Mouse (Mus musculus) heart, adult 8-10 months (tissue): ENCODE data around the gene Trappc2l. TPM values are rescaled to one million over a fixed set of nuclear protein-coding genes. Genes with fewer than 3 reads are reported as not detected.

Experiments
- DNase-seq: peaks from one replicate; pipeline ENCODE4 v3.0.0; 2022; ENCODE audit warnings: low spot score
- total RNA-seq, 4 experiments: library from RNA; stranded (reverse); gene quantifications; 2 replicates each; pipeline ENCODE4 v1.2.4; 2022

Trappc2l gene
- total RNA-seq, 4 experiments from 2014 or later, result 62.8 to 66.2 (median 63.3) TPM

DNA sequence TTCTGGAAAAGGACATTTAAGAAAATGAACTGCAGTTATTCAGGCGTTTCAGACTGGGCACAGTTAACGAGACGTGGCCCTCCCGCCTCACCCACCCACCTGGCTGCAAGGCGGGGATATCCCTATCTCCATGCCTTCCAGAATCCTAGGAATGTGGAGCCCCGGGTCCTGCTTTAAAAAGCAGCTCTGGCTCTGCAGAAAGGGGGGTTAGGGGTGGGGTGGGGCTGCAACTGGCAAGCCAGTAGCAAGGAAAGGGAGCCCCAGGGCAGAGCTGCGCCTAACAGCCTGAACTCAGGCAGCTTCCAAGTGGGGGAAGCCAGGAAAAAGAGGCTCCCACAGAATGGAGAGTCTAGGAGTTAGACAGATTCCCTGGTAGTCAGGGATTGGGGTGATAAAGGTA is 32.2 kb upstream of the Trappc2l start:
- no peak for DNase-seq

DNA sequence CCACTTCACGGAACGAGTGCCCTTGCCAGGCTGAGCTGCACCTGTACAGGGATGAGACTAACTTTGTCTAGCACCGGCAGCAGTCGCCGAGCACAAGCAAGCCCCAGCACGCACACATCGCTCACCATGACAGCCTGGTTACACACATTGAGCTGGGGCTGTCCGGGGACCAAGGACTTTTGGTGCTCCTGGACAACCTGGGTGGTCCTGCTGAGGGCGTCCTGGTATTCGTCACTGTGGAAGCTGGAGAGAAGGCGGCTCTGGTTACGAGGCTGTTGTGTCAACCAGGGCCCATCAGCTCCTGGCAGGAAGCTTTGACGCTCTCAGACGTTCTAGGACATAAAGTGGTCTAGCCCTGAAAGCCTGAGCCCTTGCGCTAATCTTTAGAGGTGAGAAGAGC is 30.5 kb upstream of the Trappc2l start:
- DNase-seq, result no peak

DNA sequence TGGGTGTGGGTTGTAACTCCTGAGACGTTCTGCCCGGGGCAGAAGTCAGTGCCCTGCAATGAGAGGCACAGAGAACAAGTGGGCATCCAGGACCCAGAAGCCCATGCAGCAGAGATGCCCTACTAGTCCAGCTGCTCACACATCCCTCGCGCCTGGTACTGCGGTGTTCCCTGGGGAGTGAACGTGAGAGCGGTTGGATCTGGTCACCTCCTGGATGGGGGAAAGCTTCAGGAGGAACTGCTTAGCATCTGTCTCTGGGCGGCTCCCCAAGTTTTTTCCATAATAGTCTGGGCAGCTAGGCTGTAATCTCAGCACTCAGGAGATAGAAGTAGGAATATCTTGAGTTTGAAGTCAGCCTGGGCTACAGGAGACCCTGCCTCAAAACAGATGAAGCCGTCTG is 26.5 kb upstream of the Trappc2l start:
- no peak for DNase-seq

- DNase-seq, result no peak
Observed at GRCm38 (mm10) chr8:122585411-122585891, 26.0 kb upstream of the Trappc2l start.

- no peak for DNase-seq
Observed at GRCm38 (mm10) chr8:122586171-122586570, 25.3 kb upstream of the Trappc2l start.

DNA sequence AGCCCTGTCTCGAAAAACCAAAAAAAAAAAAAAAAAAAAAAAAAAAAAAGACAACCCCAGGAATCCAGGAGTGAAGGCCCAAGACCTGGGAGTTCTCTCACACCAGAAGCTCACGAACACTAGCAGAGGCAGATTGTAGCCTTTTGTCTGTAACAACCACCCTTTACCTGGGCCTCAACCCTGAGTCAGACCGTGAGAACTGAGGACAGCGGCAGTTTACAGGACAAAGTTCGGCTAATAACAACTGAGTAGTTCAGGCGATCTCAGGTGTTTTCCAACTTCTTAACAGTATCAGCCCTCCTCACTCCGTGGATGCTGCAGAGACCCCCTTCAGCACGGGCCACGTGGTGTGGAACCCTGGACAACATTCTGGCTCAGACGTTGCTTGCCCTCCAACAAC is 24.7 kb upstream of the Trappc2l start:
- DNase-seq, result no peak

- DNase-seq, result no peak
Observed at GRCm38 (mm10) chr8:122593240-122593639, 18.2 kb upstream of the Trappc2l start.

DNA sequence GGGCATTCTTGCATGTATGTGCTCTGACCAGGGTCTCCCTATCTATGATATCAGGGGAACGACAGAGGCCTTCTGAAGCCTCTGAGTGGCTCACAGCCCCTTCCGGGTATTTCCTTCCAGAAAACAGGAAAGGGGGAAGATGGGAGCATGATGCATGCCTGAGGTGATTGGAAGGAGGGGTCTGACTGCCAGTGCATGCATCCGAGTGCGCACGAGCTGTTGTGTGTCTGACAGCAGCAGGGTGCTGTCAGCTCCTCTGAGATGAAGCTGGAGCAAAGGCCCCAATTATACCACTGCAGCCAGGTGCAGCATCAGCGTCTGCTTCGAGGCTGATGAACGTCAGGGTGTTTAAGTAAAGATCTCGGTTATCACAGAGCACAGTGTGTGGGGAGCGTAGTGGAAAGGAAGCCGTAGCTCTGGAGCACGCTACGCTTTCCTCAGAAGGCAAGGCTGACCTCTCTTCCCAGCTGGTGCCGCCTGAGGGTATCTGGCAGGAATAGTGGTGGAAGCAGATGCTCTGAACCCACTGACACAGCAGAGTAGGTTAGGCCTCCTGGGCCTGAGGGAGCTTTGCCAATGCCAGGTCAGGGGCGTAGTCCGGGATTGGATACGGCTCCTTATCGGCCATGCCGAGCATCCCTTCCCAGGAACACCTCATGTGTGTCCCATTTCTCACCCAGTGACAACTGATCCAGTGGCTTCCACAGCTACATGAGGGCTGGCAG is 17.5 kb upstream of the Trappc2l start:
- no peak for DNase-seq

DNA sequence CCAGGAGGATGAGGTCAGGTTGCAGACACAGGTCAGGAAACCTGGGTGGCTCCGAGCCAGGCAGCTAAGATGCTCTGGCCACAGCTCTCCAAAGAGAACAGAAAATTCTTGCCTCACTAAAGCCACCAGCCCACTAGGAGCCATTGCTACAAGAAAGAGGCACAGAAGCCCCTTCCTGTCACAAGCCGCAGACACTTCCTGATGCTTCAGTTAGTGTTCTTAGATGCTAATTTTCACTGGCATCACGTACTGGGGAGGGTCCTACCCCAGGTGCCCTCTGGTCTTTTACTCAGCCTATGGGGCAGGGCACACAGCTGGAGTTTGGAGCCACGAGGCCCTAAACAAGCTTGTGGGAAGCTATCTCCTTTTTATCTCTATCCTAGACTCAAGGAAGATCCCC is 15.4 kb upstream of the Trappc2l start:
- no peak for DNase-seq

GRCm38 (mm10) chr8:122600666-122601065 is 10.8 kb upstream of the Trappc2l start:
- no peak for DNase-seq

DNA sequence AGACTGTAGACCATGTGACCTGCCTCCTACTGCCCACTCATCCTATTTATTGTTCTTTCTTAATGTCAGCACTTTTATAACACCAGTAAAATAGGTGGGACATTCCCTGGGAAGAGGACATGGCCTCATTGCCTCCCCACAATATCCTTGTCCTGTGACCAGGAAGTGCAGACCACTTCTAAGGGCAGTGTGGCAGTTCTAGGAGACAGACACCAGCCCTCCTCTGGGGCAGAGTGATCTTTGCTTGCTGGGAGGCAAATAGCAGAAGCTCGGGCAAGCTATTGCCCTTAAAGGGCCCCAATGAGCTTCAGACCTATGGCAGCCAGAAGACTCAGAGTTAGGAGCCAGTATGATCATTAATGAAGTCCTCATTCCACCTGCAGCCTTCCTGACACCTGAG is 6.8 kb upstream of the Trappc2l start:
- no peak for DNase-seq

DNA sequence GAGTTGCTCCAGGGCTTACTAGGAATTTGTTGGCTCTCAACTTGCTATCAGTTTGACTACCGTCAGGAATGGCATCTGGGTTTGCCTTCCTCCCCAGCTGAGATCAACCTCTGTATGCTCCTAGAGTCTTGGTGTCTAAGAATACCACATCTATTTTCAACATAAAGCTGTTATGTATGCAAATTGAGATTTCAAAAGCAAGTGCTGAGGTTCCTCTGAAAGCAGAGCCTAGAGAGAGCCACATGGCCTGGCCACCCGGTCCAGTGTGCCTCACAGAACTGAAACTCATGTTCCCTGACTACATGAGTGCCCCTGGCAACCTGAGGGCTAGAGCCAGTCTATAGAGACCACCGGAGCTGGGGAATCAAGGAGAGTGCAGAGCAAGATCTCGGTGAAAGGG is 6.1 kb upstream of the Trappc2l start:
- no peak for DNase-seq

DNA sequence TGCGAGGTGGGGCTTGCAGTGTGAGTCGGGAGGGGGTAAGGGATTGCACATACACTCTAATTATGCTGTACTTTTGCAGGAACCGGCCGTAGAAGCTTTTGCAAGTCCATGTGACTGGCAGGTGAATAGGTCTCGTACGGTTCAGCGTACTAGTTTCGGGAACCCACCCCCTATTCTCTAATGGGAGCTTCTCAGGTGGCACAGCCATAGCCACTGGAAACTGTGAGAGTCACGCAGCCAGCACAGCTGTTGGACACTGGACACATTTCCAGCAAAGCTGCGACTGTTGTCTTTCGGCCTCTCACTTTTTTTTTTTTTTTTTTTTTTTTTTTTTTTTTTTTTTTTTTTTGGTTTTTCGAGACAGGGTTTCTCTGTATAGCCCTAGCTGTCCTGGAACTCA is 4.6 kb upstream of the Trappc2l start:
- no peak for DNase-seq

DNA sequence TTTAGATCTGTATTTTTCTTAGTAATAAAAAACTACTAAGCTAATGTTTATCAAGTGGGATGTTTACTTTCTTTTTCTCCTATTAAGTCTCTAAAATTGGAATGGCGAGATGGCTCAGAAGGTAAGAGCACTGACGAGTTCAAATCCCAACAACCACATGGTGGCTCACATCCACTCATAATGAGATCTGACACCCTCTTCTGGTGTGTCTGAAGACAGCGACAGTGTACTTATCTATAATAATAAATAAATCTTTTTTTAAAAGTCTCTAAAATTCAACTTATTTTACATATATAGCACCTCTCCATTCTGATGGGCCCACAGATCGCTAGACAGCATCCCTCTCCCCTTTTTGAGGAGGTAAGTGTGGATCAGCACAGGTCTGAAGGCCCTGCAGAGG is 1.2 kb upstream of the Trappc2l start:
- no peak for DNase-seq

- no peak for DNase-seq
Observed at GRCm38 (mm10) chr8:122610612-122611277, 695 bp upstream of the Trappc2l start.

DNA sequence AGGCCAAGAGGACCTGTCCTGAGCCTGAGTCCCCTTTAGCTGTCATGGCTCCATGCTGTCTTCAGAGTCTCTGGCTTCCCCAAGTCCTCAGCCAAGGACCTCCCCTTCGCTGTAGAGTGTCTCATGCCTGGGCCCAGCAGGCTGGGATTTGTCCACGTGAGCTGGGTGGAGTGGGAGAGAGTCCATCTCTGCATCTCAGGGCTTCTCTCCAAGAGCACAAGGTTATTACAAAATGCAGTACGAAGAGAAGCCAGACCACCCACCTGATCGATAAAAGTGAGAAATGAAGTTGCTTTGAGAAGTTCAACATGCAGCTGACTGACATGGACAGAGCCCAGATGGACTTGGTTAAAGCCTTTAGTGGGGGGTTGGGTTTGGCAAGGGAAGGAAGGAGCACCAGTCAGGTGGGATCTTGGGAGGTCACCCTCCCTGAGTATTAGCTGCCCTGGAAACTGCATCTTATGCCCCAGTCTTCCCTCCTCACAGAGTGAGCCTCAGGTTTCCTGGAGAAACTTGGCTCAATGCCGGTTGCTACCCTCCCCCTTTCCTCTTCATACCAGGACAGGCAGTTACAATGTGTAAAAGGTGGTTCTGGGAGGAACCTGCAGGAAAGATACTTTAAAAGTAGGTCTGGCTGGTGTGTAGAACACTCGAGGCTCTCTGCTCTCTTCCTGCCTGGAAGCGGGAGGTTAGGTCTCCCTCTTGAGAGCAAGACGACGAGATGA is 4.9 kb downstream of the Trappc2l start:
- no peak for DNase-seq

GRCm38 (mm10) chr8:122617947-122618546 is 6.6 kb downstream of the Trappc2l start:
- peak; percentile 83 for DNase-seq

DNA sequence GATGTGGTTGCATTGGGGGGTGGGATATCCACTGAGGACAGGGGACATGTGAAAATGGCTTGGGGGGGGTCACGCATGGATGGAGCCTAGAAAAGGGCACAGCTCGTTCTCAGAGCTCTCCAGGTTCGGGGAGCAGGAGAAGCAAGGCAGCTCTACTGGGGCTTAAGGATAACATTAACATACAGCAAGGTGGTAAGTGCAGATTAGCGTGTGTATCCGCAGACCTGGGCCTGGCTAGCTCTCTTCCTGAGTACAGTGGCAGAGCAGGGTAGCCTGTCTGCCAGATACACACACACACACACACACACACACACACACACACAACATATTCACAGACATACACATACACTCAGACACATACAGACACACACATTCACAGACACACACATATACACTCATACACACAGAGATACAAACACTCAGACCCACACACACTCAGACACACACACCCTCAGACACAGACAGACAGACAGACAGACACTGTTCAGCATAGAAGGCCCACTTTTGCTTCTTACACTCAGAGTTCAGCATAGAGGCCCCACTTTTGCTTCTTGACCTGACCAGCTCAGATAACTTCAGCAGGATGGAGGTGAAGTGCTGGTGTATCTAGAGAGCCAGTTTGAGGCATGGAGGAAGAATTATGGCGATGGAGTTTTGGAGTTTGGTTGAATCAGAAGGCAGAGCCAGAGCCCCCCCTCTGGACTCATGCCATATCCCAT is 7.4 kb downstream of the Trappc2l start:
- DNase-seq, result no peak

DNA sequence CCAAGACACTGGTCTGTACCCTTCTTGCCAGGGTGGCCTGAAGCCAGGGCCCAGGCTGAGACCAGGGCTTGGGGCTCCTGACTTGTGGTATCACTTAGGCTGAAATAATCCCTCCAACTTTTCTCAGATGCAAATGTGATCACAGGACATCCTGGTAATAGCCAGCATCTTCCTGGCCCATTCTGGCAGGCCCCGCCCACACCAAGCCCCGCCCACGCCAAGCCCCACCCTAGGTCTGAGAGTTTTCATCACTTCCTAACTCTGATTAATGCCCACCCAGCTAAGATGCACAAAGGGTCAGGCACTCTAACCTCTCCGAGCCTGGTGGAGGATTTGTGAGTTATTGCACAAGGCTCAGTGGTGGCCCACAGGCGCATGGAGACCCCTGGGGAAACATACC is 9.0 kb downstream of the Trappc2l start:
- no peak for DNase-seq

GRCm38 (mm10) chr8:122622727-122623126 is 11.3 kb downstream of the Trappc2l start, which contains the start of gene Pabpn1l:
Gene Pabpn1l (minus strand): TSS chr8:122622739.
- DNase-seq, result no peak

DNA sequence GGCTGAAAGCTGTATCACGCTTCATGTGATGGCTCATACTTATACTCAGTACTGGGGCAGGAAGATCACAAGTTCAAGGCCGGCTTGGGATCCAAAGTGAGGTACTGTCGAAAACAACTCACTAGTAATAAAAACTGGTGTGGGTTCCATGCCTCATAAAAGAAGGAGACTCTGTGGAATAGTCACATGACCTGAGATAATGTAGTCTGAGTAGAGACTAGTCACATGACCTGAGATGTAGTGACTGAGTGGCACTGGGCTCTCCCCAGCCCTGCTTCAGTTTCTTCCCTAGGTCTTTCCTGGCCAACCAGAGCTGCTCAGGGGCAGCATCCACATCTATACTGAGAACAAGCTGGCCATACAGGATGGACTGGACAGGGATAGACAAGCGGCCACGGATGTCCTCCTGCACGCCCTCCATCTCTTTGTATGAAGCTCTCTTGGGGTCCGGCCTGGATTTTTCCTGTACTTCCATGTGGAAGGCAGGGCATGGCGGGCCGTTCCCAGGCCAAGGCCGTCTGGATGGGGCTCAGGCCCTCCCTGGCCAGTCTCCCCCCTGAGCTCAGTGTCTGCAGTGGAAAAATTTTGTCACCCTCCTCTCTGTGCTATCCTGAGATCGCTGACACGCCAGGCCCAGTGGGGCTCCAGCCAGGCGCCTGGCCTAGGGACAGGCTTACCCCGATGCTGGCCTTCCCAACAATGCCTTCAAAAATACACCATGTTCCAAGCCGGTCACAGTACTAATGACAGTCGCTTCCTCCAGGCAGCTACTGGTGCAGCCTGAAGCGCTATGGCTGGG is 12.6 kb downstream of the Trappc2l start:
- peak; percentile 62 for DNase-seq
